Mouse (Mus musculus): Measurements from ENCODE around the gene Gm20388. TPM values are rescaled to one million over a fixed set of nuclear protein-coding genes. Genes with fewer than 3 reads are reported as not detected.

Gm20388 gene
- total and polyA plus RNA-seq, 2 experiments from 2014 or later: 51.3 TPM; not detected in 1

DNA sequence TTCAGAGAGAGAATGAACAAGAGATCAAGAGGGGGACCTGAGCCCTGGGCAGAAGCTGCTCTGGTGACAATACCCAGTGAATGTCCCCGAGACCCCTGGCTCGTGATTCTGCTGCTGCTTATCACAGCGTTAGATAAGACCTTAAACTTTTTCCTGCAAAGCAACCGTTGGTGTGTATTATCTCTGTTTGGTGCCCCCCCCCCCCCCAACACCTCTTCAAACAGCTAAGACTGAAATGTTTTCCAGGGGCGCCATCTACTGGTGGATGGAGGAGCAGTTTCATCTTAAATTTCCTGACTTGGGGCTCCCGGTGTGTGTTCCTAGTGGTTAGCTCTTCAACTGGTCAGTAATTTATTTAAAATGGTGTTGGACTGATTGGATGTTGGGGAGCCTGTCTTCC, 1999.0 kb downstream of the Gm20388 start:
- ATAC-seq (no peak), DNase-seq (peak; percentile 87)
- no peak overlapping the region for H3K4me3 ChIP-seq (ENCODE audit: low read depth, low read length)
- H3K9me3 ChIP-seq (ENCODE audit: low read length): no peaks in the 10 kb centered on the region
- H3K27ac ChIP-seq (ENCODE audit: low read depth, low read length): no peak overlapping the region
- H3K9ac ChIP-seq: no peak overlapping the region
- peaks cover 14% of the 10 kb centered on the region for H3K4me1 ChIP-seq (ENCODE audit: insufficient read depth)
- no peaks in the 10 kb centered on the region for H3K36me3 ChIP-seq (ENCODE audit: insufficient read depth)
- no peak overlapping the region for H3K4me2 ChIP-seq (ENCODE audit: low read depth)
- no peaks in the 10 kb centered on the region for H3K27me3 ChIP-seq (ENCODE audit: insufficient read depth, low read length)
- 5% methylated on average over 6 of the region's 6 CpGs for WGBS
- TF ChIP-seq CTCF (IDR thresholded peaks at IDR 0.05; ENCODE audit: low read depth): peak; percentile 86

DNA sequence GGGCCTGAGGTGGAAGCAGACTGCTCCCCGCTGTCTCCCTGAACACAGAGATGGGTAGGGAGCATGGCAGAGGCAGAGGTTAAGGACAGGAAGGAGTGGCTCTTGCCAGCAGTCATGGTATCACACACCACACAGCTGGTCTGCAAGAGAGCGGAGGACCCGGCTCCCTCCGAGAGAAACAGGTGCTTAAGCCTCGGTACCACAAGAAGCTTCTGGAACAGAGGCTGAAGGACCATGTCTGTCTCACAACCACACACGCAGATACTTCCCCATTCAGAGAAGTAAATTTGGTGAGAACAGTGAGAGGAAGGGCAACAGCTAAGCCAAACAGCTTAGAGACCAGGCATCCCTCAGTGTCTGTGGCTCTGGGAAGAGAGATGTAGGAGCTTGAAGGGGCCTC, 2000.8 kb downstream of the Gm20388 start:
- Histone ChIP-seq H3K9me3 (ENCODE audit: low read length) (no peaks in the 10 kb centered on the region), H3K27ac (ENCODE audit: low read depth, low read length) (peak overlapping the region; percentile 1; the same call in 1 of the 2 replicates), H3K9ac (no peak overlapping the region), H3K4me1 (ENCODE audit: insufficient read depth) (peaks cover 5% of the 10 kb centered on the region; the same call in 1 of the 2 replicates), H3K36me3 (ENCODE audit: insufficient read depth) (no peaks in the 10 kb centered on the region), H3K4me2 (ENCODE audit: low read depth) (no peak overlapping the region), H3K4me3 (ENCODE audit: low read depth, low read length) (no peak overlapping the region), H3K27me3 (ENCODE audit: insufficient read depth, low read length) (no peaks in the 10 kb centered on the region)
- WGBS: 88% methylated on average over 6 of the region's 6 CpGs
- no peak for ATAC-seq
- TF ChIP-seq CTCF (IDR thresholded peaks at IDR 0.05; ENCODE audit: low read depth): no peak
- no peak for DNase-seq

DNA sequence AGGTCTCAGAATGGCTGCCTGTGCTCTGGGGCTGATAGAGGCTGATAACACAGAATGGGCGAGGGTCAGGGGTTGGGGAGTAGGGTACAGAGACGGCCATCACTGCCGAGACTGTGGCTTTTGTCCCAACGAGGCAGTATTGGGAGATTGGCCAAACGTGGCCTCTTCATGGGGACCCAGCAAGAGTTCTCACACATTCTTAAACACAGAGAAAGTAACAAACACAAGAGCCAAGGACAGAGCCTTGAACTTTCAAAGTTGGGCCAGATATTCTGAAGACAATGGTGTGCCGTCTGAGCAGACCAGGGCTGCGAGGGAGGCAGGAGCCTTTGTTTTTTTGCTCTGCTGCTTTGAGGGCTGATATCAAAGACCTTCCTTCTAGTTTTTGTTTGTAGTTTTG, 2001.3 kb downstream of the Gm20388 start:
- Histone ChIP-seq H3K27me3 (ENCODE audit: insufficient read depth, low read length) (no peaks in the 10 kb centered on the region), H3K36me3 (ENCODE audit: insufficient read depth) (no peaks in the 10 kb centered on the region), H3K9me3 (ENCODE audit: low read length) (no peaks in the 10 kb centered on the region), H3K27ac (ENCODE audit: low read depth, low read length) (peak overlapping the region; percentile 1; the same call in 1 of the 2 replicates), H3K9ac (no peak overlapping the region), H3K4me3 (ENCODE audit: low read depth, low read length) (no peak overlapping the region), H3K4me1 (ENCODE audit: insufficient read depth) (peaks cover 5% of the 10 kb centered on the region; the same call in 1 of the 2 replicates), H3K4me2 (ENCODE audit: low read depth) (no peak overlapping the region)
- no peak for DNase-seq
- WGBS: 50% methylated on average over 7 of the region's 7 CpGs
- no peak for TF ChIP-seq CTCF (IDR thresholded peaks at IDR 0.05; ENCODE audit: low read depth)
- ATAC-seq: no peak

DNA sequence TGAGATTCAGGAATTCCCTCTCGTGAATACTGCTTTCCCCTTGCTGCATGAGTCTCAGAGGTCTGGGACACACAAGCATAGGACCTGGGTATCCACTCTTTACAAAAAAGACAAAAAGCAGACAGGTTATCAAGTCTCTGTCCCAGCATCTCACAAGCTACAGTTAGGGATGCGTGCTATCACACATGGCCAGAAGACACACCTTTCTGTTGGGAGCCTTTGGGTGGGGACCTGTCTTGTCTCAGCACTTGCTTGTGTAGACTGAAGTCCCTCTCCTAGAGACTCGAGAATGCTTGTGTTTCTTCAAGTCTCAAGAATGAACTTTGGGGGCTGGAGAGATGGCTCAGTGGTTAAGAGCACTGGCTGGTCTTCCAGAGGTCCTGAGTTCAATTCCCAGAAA, 2002.2 kb downstream of the Gm20388 start:
- WGBS: 63% methylated on average over 3 of the region's 3 CpGs
- H3K27ac ChIP-seq (ENCODE audit: low read depth, low read length): no peak overlapping the region
- H3K27me3 ChIP-seq (ENCODE audit: insufficient read depth, low read length): no peaks in the 10 kb centered on the region
- H3K9me3 ChIP-seq (ENCODE audit: low read length): no peaks in the 10 kb centered on the region
- TF ChIP-seq CTCF (IDR thresholded peaks at IDR 0.05; ENCODE audit: low read depth): no peak
- no peak overlapping the region for H3K4me3 ChIP-seq (ENCODE audit: low read depth, low read length)
- H3K9ac ChIP-seq: no peak overlapping the region
- no peak for ATAC-seq
- H3K4me2 ChIP-seq (ENCODE audit: low read depth): no peak overlapping the region
- H3K4me1 ChIP-seq (ENCODE audit: insufficient read depth): peaks cover 5% of the 10 kb centered on the region; the same call in 1 of the 2 replicates
- H3K36me3 ChIP-seq (ENCODE audit: insufficient read depth): no peaks in the 10 kb centered on the region
- no peak for DNase-seq

DNA sequence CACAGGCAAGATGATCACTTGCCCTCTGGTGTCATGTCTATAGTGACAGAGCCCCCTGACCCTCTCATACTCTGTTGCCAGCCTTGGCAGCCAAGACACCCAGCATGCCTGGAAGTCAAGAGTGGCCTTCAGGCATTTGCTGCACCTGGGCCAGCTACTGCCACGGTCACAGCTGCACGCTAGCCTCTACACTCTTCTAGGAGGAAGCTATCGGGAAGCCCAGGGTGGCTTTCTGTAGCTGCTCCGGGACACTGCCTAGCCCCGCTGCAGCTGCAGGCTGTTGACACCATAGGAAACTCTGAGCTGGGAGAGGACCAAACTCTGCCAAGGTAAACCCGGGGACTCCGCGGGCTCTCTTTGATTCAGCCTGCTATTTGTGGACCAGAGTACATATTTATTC, 2002.7 kb downstream of the Gm20388 start:
- Histone ChIP-seq H3K4me1 (ENCODE audit: insufficient read depth) (no peaks in the 10 kb centered on the region), H3K9me3 (ENCODE audit: low read length) (no peaks in the 10 kb centered on the region), H3K27ac (ENCODE audit: low read depth, low read length) (no peak overlapping the region), H3K9ac (no peak overlapping the region), H3K4me2 (ENCODE audit: low read depth) (no peak overlapping the region), H3K27me3 (ENCODE audit: insufficient read depth, low read length) (no peaks in the 10 kb centered on the region), H3K36me3 (ENCODE audit: insufficient read depth) (no peaks in the 10 kb centered on the region), H3K4me3 (ENCODE audit: low read depth, low read length) (no peak overlapping the region)
- 83% methylated on average over 8 of the region's 8 CpGs for WGBS
- DNase-seq: no peak
- no peak for ATAC-seq
- no peak for TF ChIP-seq CTCF (IDR thresholded peaks at IDR 0.05; ENCODE audit: low read depth)

DNA sequence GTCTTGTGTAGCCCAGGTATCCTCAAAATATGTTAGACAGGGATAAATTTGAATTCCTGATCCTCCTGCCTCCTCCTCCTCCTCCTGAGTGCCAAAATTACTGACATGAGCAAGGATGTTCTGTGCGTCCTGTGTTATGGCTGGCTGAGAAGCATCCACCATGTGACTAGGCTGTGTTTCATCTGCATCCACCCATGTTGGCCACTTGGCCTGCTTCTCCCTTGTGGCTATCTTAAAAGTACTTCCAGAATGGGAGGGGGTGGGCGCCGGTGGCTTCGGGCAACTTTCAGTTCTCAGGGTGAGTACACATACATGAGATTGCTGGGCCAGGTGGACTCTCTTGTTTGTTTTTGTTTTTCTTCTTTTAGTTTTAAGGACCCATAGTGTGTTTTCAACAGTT, 2008.5 kb downstream of the Gm20388 start:
- Histone ChIP-seq H3K4me1 (ENCODE audit: insufficient read depth) (no peaks in the 10 kb centered on the region), H3K9me3 (ENCODE audit: low read length) (no peaks in the 10 kb centered on the region), H3K4me3 (ENCODE audit: low read depth, low read length) (no peak overlapping the region), H3K4me2 (ENCODE audit: low read depth) (no peak overlapping the region), H3K36me3 (ENCODE audit: insufficient read depth) (no peaks in the 10 kb centered on the region), H3K27ac (ENCODE audit: low read depth, low read length) (no peak overlapping the region), H3K9ac (no peak overlapping the region), H3K27me3 (ENCODE audit: insufficient read depth, low read length) (no peaks in the 10 kb centered on the region)
- 73% methylated on average over 4 of the region's 4 CpGs for WGBS
- DNase-seq (no peak), ATAC-seq (no peak)
- no peak for TF ChIP-seq CTCF (IDR thresholded peaks at IDR 0.05; ENCODE audit: low read depth)

DNA sequence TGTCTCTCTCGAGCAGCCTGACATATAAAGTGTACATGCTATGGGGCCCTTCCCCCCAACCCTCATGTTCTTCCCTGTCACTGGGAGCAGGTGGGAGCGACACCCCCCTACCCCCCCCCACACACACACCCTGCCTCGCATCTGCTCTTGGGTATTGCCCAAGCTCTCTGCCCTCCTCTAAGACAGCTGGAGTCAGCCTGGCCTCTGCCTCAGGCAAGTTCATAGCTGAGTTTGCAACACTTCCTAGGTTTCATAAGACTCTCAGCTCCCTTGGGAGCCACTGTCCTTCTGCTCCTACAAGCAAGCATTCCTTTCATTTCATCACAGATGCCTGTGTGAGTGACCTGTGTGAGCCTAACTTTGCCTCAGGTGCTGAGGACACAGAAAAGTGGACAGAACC, 2009.1 kb downstream of the Gm20388 start:
- no peaks in the 10 kb centered on the region for H3K4me1 ChIP-seq (ENCODE audit: insufficient read depth)
- no peak for DNase-seq
- no peaks in the 10 kb centered on the region for H3K27me3 ChIP-seq (ENCODE audit: insufficient read depth, low read length)
- H3K4me3 ChIP-seq (ENCODE audit: low read depth, low read length): no peak overlapping the region
- H3K36me3 ChIP-seq (ENCODE audit: insufficient read depth): no peaks in the 10 kb centered on the region
- ATAC-seq: no peak
- H3K4me2 ChIP-seq (ENCODE audit: low read depth): no peak overlapping the region
- TF ChIP-seq CTCF (IDR thresholded peaks at IDR 0.05; ENCODE audit: low read depth): no peak
- no peak overlapping the region for H3K27ac ChIP-seq (ENCODE audit: low read depth, low read length)
- H3K9me3 ChIP-seq (ENCODE audit: low read length): no peaks in the 10 kb centered on the region
- WGBS: 55% methylated on average over 3 of the region's 3 CpGs
- H3K9ac ChIP-seq: no peak overlapping the region

Data from forebrain, postnatal 0 days (tissue).